14 mouse cellular contexts compared by ENCODE assay signal in the genomic region with DNA sequence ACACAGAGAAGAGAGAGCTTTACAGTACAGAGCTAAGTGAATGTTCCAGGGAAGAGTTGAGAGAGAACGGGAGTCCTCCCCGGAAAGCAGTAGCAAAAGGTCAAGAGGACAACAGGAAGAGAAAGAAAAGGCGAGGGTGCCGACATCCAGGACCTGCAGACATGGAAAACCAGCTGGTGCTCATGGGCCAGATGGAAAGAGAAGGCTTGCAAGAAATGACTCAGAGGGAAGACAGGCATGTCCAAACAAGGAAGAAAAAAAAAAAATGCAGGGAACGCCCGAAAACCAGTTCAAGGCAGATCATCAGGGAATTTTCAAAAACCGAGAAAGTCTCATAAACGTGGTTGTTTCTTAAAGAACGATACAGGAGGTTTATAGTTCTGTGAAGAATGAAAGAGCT. TPM values are rescaled to one million over a fixed set of nuclear protein-coding genes. Genes with fewer than 3 reads are reported as not detected.
DNase-seq lines count a peak whose midpoint lies in the region; ATAC-seq and TF ChIP-seq lines count a peak whose summit lies in the region.
"Had no signal": no experiment of that assay in that cellular context is flagged by ENCODE, and none has a peak within 500 bp of the region (broad histone marks: within the 10 kb centered on the region; RNA-seq: fewer than 3 reads in every experiment).

No protein-coding gene starts in this region.

- no peak overlapping the region for H3K4me3 ChIP-seq in heart, embryonic 12.5 days
- no peak overlapping the region for H3K4me3 ChIP-seq in C2C12 (ENCODE audit: insufficient read depth, poor library complexity, severe bottlenecking)
- no peak overlapping the region for H3K4me3 ChIP-seq in intestine, embryonic 15.5 days (replicated peaks)
- H3K4me3 ChIP-seq: forebrain, embryonic 10.5 days had no signal

- H3K9ac ChIP-seq in heart, embryonic 12.5 days: no peak overlapping the region
- H3K9ac ChIP-seq in intestine, embryonic 15.5 days: no peak overlapping the region

- peak; percentile 50 to 78 for DNase-seq in heart, adult 18-20 months
- peak; percentile 68 for DNase-seq in brain, adult 2 months (ENCODE audit: low read depth, low spot score)
- DNase-seq in heart, postnatal 25 days (ENCODE audit: low spot score): peak; percentile 39
- DNase-seq in cerebellum, adult 9-10 months: no peak
- DNase-seq in urinary bladder, adult 2 months (ENCODE audit: low spot score): no peak
- DNase-seq: liver; retina, postnatal 1 day; thymus, postnatal 36 days had no signal

- H3ac ChIP-seq in C2C12 (ENCODE audit: control insufficient read depth, insufficient read length, low read depth): no peak overlapping the region

- no peak for ATAC-seq in heart, embryonic 12.5 days (ENCODE audit: insufficient number of reproducible peaks, low FRiP score)
- no peak for ATAC-seq in intestine, embryonic 15.5 days
- ATAC-seq: intestine, postnatal 0 days had no signal

- H3K36me3 ChIP-seq in heart, embryonic 12.5 days: peaks cover 18% of the 10 kb centered on the region
- H3K36me3 ChIP-seq in C2C12 (ENCODE audit: control insufficient read depth, insufficient read depth): peaks cover 19% of the 10 kb centered on the region
- 0 out of 2 replicates have a peak, but pooled peaks cover 3% of the 10 kb centered on the region for H3K36me3 ChIP-seq in intestine, embryonic 15.5 days

- H3K4me1 ChIP-seq in heart, embryonic 12.5 days (replicated peaks): peaks cover 14% of the 10 kb centered on the region
- no peaks in the 10 kb centered on the region for H3K4me1 ChIP-seq in intestine, embryonic 15.5 days (replicated peaks)

- intact Hi-C loops in heart, postnatal 25 days (cut with DNase I): no loop called here

- H3K27me3 ChIP-seq in heart, embryonic 12.5 days (replicated peaks): no peaks in the 10 kb centered on the region
- H3K27me3 ChIP-seq in C2C12 (ENCODE audit: control insufficient read depth, insufficient read depth, insufficient read length): no peaks in the 10 kb centered on the region
- no peaks in the 10 kb centered on the region for H3K27me3 ChIP-seq in intestine, embryonic 15.5 days (replicated peaks)
- H3K27me3 ChIP-seq: CH12.LX had no signal

- H3K79me3 ChIP-seq in C2C12 (ENCODE audit: low read depth): no peaks in the 10 kb centered on the region

- no peak for TF ChIP-seq CTCF in C2C12 (IDR thresholded peaks at IDR 0.05; ENCODE audit: control insufficient read depth, insufficient read depth, insufficient read length)

- 0 out of 2 replicates have a peak, but pooled peaks cover 5% of the 10 kb centered on the region for H3K9me3 ChIP-seq in heart, embryonic 12.5 days (replicated peaks)
- no peaks in the 10 kb centered on the region for H3K9me3 ChIP-seq in intestine, embryonic 15.5 days
- H3K9me3 ChIP-seq: forebrain, embryonic 10.5 days had no signal

- no peak overlapping the region for H3K4me2 ChIP-seq in heart, embryonic 12.5 days
- H3K4me2 ChIP-seq in intestine, embryonic 15.5 days (replicated peaks): no peak overlapping the region

- H3K27ac ChIP-seq in heart, embryonic 12.5 days (ENCODE audit: poor library complexity, severe bottlenecking): no peak overlapping the region
- H3K27ac ChIP-seq in intestine, embryonic 15.5 days: no peak overlapping the region
- H3K27ac ChIP-seq: forebrain, embryonic 10.5 days had no signal

- WGBS in heart, embryonic 12.5 days: 60% methylated on average over 9 of the region's 9 CpGs
- WGBS in intestine, embryonic 15.5 days: 57% methylated on average over 9 of the region's 9 CpGs

- no peaks in the 10 kb centered on the region for H3K79me2 ChIP-seq in C2C12 (ENCODE audit: control insufficient read depth, insufficient read depth)

TF ChIP-seq in C2C12, 6 proteins besides CTCF, POLR2A, EP300 and RAD21:
- TF ChIP-seq MYOD1 (IDR thresholded peaks at IDR 0.05; ENCODE audit: control insufficient read depth, insufficient read length, low read depth) (peak; percentile 22), USF1 (IDR thresholded peaks at IDR 0.05; ENCODE audit: low read depth) (no peak), CEBPB (IDR thresholded peaks at IDR 0.05; ENCODE audit: low read depth) (no peak)
TF ChIP-seq in C2C12: peak in this region for 1.

RNA-seq across cellular contexts. Expression of a gene that starts 30.8 kb away (rescaled TPM):
- 100 to 1,000 TPM; 131 to 141 TPM for total RNA-seq in heart, adult 18-20 months (2021)
- polyA plus RNA-seq in heart, embryonic 12.5 days (2016; fragmentation: Nextera tagmentation; extraction: Ambion mirVana): 196 and 197 TPM in 2 replicates
- 110 TPM for polyA plus RNA-seq in C2C12 (2012; fragmentation: generic; extraction: Trizol)
- 100 to 1,000 TPM; 133 to 135 TPM for total RNA-seq in heart, postnatal 25 days (2021)
- 192 and 223 TPM in 2 replicates for polyA plus RNA-seq in intestine, embryonic 15.5 days (2015; fragmentation: Nextera tagmentation; extraction: Ambion mirVana)
- polyA plus RNA-seq in urinary bladder, adult 2 months (2012; rRNA removed): 88.2 and 95.6 TPM in 2 replicates

Comparison
In these comparisons a context has a peak if more than half of its experiments do, and no peak if none do; other contexts are left out.
1. DNase-seq: peak in heart, adult 18-20 months (2 of 2), brain, adult 2 months (single experiment) and heart, postnatal 25 days (single experiment); none in cerebellum, adult 9-10 months (single experiment) and urinary bladder, adult 2 months (single experiment).